Mouse (Mus musculus) hindbrain, embryonic 12.5 days (tissue): Measurements from ENCODE around the gene Gm20388. TPM values are rescaled to one million over a fixed set of nuclear protein-coding genes. Genes with fewer than 3 reads are reported as not detected.
A peak's percentile ranks its signal among the peaks of the same experiment; 100 is the strongest.

Experiments used
- ATAC-seq: fragments of 200-750 bp; cut with Nextera tagmentation; 2 replicates; pipeline ENCODE4 v1.8.0; 2017; ENCODE audit warnings: moderate TSS enrichment; ENCODE audit not compliant: low FRiP score
- H3K27ac ChIP-seq: fragments of 300-500 bp; sonication (generic); 2 replicates; pipeline ENCODE4 v1.5.1; 2016; ENCODE audit warnings: mild to moderate bottlenecking
- H3K27me3 ChIP-seq: fragments of 300-500 bp; sonication (generic); 2 replicates; pipeline ENCODE4 v1.6.1; 2016; ENCODE audit warnings: mild to moderate bottlenecking
- H3K36me3 ChIP-seq: fragments of 300-500 bp; sonication (generic); 2 replicates; pipeline ENCODE4 v1.6.1; 2016; ENCODE audit warnings: mild to moderate bottlenecking
- H3K4me1 ChIP-seq: fragments of 300-500 bp; sonication (generic); 2 replicates; pipeline ENCODE4 v1.6.1; 2016
- H3K4me2 ChIP-seq: fragments of 300-500 bp; sonication (generic); replicated peaks from 2 replicates; pipeline ENCODE4 v1.6.1; 2016; ENCODE audit warnings: mild to moderate bottlenecking
- H3K4me3 ChIP-seq: fragments of 300-500 bp; sonication (generic); 2 replicates; pipeline ENCODE4 v1.5.1; 2016; ENCODE audit warnings: mild to moderate bottlenecking
- H3K9ac ChIP-seq: fragments of 300-500 bp; sonication (generic); 2 replicates; pipeline ENCODE4 v1.6.1; 2016; ENCODE audit warnings: mild to moderate bottlenecking, moderate library complexity
- H3K9me3 ChIP-seq: fragments of 300-500 bp; sonication (generic); replicated peaks from 2 replicates; pipeline ENCODE4 v1.6.1; 2016; ENCODE audit warnings: mild to moderate bottlenecking
- WGBS: fragments of 180-500 bp; shearing (Covaris S2); methylation state at CpG from one replicate; pipeline ENCODE4 v1.1.7; 2016; 5-methylcytosine and 5-hydroxymethylcytosine counted together
- polyA plus RNA-seq: library from polyadenylated mRNA; unstranded; fragments of >200 nt; fragmentation: Nextera tagmentation; extraction: Ambion mirVana; gene quantifications from 2 replicates; pipeline ENCODE4 v1.2.1, GENCODE M21; 2016

Gene Gm20388
- polyA plus RNA-seq, 1 experiment from 2014 or later = not detected

DNA sequence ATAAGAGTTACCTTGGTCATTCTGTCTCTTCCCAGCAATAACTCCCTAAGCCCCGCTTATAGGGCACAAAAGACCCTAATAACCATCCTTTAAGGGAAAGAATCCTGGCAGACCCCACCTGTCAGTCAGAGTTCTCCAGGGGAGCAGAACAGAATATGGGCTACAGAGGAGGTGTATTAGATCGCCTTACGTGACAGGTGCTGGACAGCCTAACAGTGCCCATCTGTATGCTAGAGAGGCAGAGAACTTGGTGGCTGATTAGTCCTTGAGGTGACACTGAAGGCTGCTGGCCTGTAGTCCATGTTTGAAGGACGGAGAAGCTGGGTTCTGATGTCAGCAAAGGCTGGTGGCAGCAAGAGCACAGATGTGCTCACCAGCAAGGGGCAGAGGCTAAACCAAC is 200.3 kb downstream of the Gm20388 start:
- ATAC-seq = no peak

DNA sequence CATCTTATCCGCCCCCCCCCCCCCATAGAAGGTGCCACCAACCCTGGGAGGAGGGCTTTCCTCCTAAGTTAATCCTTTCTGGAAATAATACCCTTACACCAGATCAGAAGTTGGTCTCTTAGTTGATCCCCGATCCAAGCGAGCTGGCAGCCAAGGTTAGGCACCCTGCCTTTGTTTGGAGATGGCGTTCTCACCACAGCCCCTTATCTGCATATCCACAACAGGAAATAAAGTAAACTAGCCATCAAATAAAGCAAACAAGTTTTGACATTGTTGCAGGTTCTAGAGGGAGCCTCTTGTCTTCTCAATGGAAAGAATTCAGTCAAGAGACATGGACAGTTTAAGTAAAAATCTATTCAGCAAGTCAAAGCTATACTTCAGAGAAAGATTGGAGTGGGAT is 200.7 kb downstream of the Gm20388 start:
- no peak overlapping the region for H3K27ac ChIP-seq
- WGBS = 72% methylated on average over 4 of the region's 4 CpGs
- peaks cover 19% of the 10 kb centered on the region for H3K4me1 ChIP-seq
- ATAC-seq = no peak
- H3K4me3 ChIP-seq = no peak overlapping the region
- H3K4me2 ChIP-seq = no peak overlapping the region
- H3K36me3 ChIP-seq = no peaks in the 10 kb centered on the region
- peaks cover 21% of the 10 kb centered on the region for H3K27me3 ChIP-seq
- no peaks in the 10 kb centered on the region for H3K9me3 ChIP-seq
- no peak overlapping the region for H3K9ac ChIP-seq

More for the DNA sequence above, 200.3 kb downstream of the Gm20388 start:
- Histone ChIP-seq H3K4me2 (no peak overlapping the region), H3K4me1 (peaks cover 19% of the 10 kb centered on the region), H3K9me3 (no peaks in the 10 kb centered on the region), H3K27me3 (peaks cover 17% of the 10 kb centered on the region), H3K9ac (no peak overlapping the region), H3K27ac (no peak overlapping the region), H3K4me3 (no peak overlapping the region), H3K36me3 (no peaks in the 10 kb centered on the region)
- WGBS = 86% methylated on average over 4 of the region's 4 CpGs

- Histone ChIP-seq H3K4me3 (no peak overlapping the region), H3K27ac (no peak overlapping the region), H3K4me1 (peaks cover 19% of the 10 kb centered on the region), H3K9me3 (no peaks in the 10 kb centered on the region), H3K36me3 (no peaks in the 10 kb centered on the region), H3K4me2 (no peak overlapping the region), H3K27me3 (peaks cover 30% of the 10 kb centered on the region), H3K9ac (no peak overlapping the region)
- 81% methylated on average over 5 of the region's 5 CpGs for WGBS
- ATAC-seq = no peak
These were observed 201.9 kb downstream of the Gm20388 start for GRCm38 (mm10) chr8:120112535-120112934.

- Histone ChIP-seq H3K4me2 (peak overlapping the region; percentile 69), H3K36me3 (no peaks in the 10 kb centered on the region), H3K27ac (peak overlapping the region; percentile 85), H3K4me3 (peak overlapping the region; percentile 55), H3K9ac (peak overlapping the region; percentile 61), H3K9me3 (no peaks in the 10 kb centered on the region), H3K4me1 (peaks cover 19% of the 10 kb centered on the region), H3K27me3 (peaks cover 30% of the 10 kb centered on the region)
- ATAC-seq = peak; percentile 29
- 4% methylated on average over 10 of the region's 10 CpGs for WGBS
These were observed 202.7 kb downstream of the Gm20388 start for GRCm38 (mm10) chr8:120113306-120113705.

- WGBS = under 1% methylated on average over 60 of the region's 61 CpGs
- H3K36me3 ChIP-seq = no peaks in the 10 kb centered on the region
- H3K27ac ChIP-seq = peak within 1 kb of the TSS; percentile 85
- ATAC-seq = peak; percentile 97
- peaks cover 19% of the 10 kb centered on the region for H3K4me1 ChIP-seq
- H3K9ac ChIP-seq = peak within 1 kb of the TSS; percentile 71
- no peaks in the 10 kb centered on the region for H3K9me3 ChIP-seq
- H3K4me2 ChIP-seq = peak within 1 kb of the TSS; percentile 71
- H3K27me3 ChIP-seq = peaks cover 30% of the 10 kb centered on the region
- H3K4me3 ChIP-seq = peak within 1 kb of the TSS; percentile 55
These were observed 203.2 kb downstream of the Gm20388 start, which contains the start of gene 6430548M08Rik for GRCm38 (mm10) chr8:120113758-120114255. Gene 6430548M08Rik, plus strand, starts transcription at chr8:120114152.

DNA sequence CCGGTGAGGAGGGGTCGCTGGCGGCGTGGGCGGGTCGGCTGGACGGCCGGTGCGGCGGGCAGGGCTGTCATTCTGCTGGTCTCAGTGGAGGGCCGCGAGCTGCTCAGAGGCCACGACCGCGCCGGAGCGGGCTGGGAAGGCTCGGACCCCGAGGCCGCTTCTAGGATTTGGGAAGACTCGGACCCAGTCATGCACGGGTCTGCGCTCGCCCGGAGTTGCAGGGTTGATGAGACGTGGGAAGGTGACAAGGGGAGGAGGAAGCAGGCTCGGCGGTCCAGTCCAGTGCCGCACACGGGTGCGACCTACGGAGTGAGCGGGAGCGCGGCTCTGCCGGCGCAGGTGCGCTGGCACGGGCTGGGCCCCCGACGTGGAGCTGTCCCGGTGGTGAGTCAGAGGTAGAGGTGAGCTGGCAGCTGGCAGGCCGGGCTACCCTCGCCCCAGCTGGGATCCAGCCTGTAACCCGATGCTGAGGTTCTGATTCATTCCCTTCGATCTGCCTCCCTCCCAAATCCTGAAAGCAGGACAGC is 203.7 kb downstream of the Gm20388 start:
- ATAC-seq = peak; percentile 61
- 1% methylated on average over 46 of the region's 46 CpGs for WGBS
- H3K9ac ChIP-seq = peak overlapping the region; percentile 71
- H3K27ac ChIP-seq = peak overlapping the region; percentile 66
- H3K4me1 ChIP-seq = peaks cover 19% of the 10 kb centered on the region
- H3K9me3 ChIP-seq = no peaks in the 10 kb centered on the region
- no peaks in the 10 kb centered on the region for H3K36me3 ChIP-seq
- H3K4me2 ChIP-seq = peak overlapping the region; percentile 71
- H3K4me3 ChIP-seq = peak overlapping the region; percentile 55
- peaks cover 30% of the 10 kb centered on the region for H3K27me3 ChIP-seq

GRCm38 (mm10) chr8:120116600-120116999 is 206.0 kb downstream of the Gm20388 start:
- H3K4me1 ChIP-seq = peaks cover 19% of the 10 kb centered on the region
- WGBS = 76% methylated on average over 7 of the region's 7 CpGs
- H3K27ac ChIP-seq = no peak overlapping the region
- no peak for ATAC-seq
- H3K4me3 ChIP-seq = no peak overlapping the region
- H3K9ac ChIP-seq = no peak overlapping the region
- H3K36me3 ChIP-seq = no peaks in the 10 kb centered on the region
- no peaks in the 10 kb centered on the region for H3K9me3 ChIP-seq
- H3K27me3 ChIP-seq = peaks cover 30% of the 10 kb centered on the region
- no peak overlapping the region for H3K4me2 ChIP-seq

DNA sequence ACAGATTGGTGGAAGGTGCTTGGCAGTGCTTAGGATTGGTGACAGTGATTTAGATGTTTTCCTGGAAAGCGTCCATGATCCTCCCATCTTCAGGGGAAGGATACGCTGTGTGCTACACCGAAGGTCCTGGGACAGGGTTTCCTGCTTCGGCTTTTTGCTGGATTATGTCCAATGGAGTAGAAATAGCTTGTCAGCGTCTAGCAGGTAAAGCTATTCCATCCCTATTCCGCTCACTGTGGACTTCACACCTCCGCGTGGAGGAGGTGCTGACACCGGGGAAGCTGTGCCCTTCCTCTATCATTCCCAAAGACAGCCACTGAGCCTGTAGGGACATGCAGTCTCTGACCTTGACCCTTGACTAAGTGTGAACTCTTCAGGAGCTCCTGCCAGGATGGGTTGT is 207.5 kb downstream of the Gm20388 start:
- H3K4me2 ChIP-seq = no peak overlapping the region
- no peaks in the 10 kb centered on the region for H3K9me3 ChIP-seq
- 90% methylated on average over 9 of the region's 9 CpGs for WGBS
- H3K9ac ChIP-seq = no peak overlapping the region
- peaks cover 14% of the 10 kb centered on the region for H3K4me1 ChIP-seq
- no peak for ATAC-seq
- no peak overlapping the region for H3K4me3 ChIP-seq
- no peaks in the 10 kb centered on the region for H3K36me3 ChIP-seq
- H3K27me3 ChIP-seq = peaks cover 30% of the 10 kb centered on the region
- no peak overlapping the region for H3K27ac ChIP-seq

DNA sequence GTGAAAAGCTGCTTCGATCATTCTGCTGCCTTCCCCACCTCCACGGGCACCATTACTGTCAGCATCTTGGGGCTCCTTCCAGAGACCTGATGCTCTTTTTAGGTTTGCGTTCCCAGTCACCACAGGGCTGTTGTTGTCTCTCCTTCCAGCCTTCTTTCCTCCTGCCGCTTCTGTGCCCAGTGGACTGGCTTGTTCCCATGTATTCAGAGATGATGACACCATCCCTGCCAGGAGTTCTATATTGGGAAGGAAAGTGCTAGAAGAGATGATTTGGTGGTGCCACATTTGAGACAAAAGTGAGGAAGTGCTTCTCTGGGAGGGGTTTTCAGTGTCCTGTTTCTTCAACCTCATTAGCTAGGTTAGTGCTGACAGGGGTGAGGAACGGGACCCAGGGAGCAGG is 208.2 kb downstream of the Gm20388 start:
- 80% methylated on average over 5 of the region's 5 CpGs for WGBS
- H3K4me3 ChIP-seq = no peak overlapping the region
- H3K9ac ChIP-seq = no peak overlapping the region
- H3K36me3 ChIP-seq = no peaks in the 10 kb centered on the region
- no peak overlapping the region for H3K4me2 ChIP-seq
- H3K9me3 ChIP-seq = no peaks in the 10 kb centered on the region
- no peak overlapping the region for H3K27ac ChIP-seq
- peaks cover 13% of the 10 kb centered on the region for H3K4me1 ChIP-seq
- no peak for ATAC-seq
- H3K27me3 ChIP-seq = peaks cover 30% of the 10 kb centered on the region

DNA sequence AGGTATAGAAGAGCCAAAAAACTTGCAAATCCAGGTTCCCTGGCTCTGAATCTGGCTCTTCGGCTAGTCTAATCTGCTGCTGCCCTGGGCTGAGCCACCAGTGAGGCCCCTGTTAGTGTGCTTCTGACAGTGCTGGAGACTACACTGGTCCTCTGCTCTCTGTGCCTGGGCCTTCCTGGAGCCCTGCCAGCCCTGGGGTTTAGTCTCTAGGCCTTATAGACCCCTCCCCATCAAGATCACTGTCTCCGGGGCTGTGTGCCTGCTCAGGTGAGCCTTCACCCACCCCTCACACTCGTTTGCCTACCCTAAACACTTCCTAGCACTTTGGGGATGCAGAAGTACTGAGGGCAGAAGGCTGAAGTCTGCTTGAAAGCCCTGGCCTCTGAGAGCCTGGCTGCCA is 208.8 kb downstream of the Gm20388 start:
- Histone ChIP-seq H3K9ac (no peak overlapping the region), H3K4me1 (peaks cover 16% of the 10 kb centered on the region), H3K9me3 (no peaks in the 10 kb centered on the region), H3K36me3 (no peaks in the 10 kb centered on the region), H3K27ac (no peak overlapping the region), H3K4me2 (no peak overlapping the region), H3K27me3 (peaks cover 28% of the 10 kb centered on the region), H3K4me3 (no peak overlapping the region)
- 76% methylated on average over 3 of the region's 3 CpGs for WGBS
- no peak for ATAC-seq

- no peak overlapping the region for H3K4me3 ChIP-seq
- H3K9me3 ChIP-seq = no peaks in the 10 kb centered on the region
- 87% methylated on average over 6 of the region's 6 CpGs for WGBS
- peaks cover 16% of the 10 kb centered on the region for H3K4me1 ChIP-seq
- no peak overlapping the region for H3K4me2 ChIP-seq
- no peak overlapping the region for H3K9ac ChIP-seq
- no peak overlapping the region for H3K27ac ChIP-seq
- H3K36me3 ChIP-seq = no peaks in the 10 kb centered on the region
- no peak for ATAC-seq
- peaks cover 23% of the 10 kb centered on the region for H3K27me3 ChIP-seq
These were observed 209.3 kb downstream of the Gm20388 start for GRCm38 (mm10) chr8:120119931-120120330.

DNA sequence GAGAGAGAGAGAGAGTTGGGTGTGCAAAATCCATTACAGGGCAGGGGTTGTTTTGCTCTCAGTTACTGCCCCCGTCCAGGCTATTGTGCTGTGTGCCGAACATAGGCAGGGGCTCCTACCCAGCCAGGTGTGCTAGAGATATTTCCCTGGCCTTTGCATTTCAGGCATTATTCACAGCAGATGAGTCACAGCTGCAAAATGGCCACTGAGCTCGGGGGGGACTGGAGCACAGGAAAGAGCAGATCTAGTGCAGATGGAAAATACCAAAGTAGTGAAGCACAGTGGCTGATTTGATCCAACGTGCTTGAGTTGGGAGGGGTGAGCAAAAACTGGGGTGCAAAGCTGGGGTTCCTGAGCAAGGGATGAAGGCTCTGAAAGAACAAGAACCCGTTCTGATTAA is 210.3 kb downstream of the Gm20388 start:
- no peak overlapping the region for H3K27ac ChIP-seq
- peaks cover 19% of the 10 kb centered on the region for H3K4me1 ChIP-seq
- ATAC-seq = no peak
- H3K36me3 ChIP-seq = no peaks in the 10 kb centered on the region
- 72% methylated on average over 5 of the region's 5 CpGs for WGBS
- H3K9ac ChIP-seq = no peak overlapping the region
- peaks cover 13% of the 10 kb centered on the region for H3K27me3 ChIP-seq
- no peaks in the 10 kb centered on the region for H3K9me3 ChIP-seq
- no peak overlapping the region for H3K4me3 ChIP-seq
- H3K4me2 ChIP-seq = no peak overlapping the region

GRCm38 (mm10) chr8:120124261-120124660 is 213.6 kb downstream of the Gm20388 start:
- Histone ChIP-seq H3K4me2 (no peak overlapping the region), H3K36me3 (no peaks in the 10 kb centered on the region), H3K9ac (no peak overlapping the region), H3K27ac (no peak overlapping the region), H3K4me3 (no peak overlapping the region), H3K27me3 (0 out of 2 replicates have a peak, but pooled peaks cover 4% of the 10 kb centered on the region), H3K9me3 (no peaks in the 10 kb centered on the region), H3K4me1 (peaks cover 35% of the 10 kb centered on the region)
- ATAC-seq = no peak
- 55% methylated on average over 6 of the region's 6 CpGs for WGBS
